Mouse (Mus musculus): ENCODE measurements around the gene Axl. TPM values are rescaled to one million over a fixed set of nuclear protein-coding genes. Genes with fewer than 3 reads are reported as not detected.
A peak's percentile ranks its signal among the peaks of the same experiment; 100 is the strongest.
"Not testable (repeated sequence)": the region's sequence is repeated elsewhere in the genome, so short reads cannot be mapped to it uniquely, and the experiment has no call there.

Axl gene
- polyA plus RNA-seq, 1 experiment, result 18.0 TPM

DNA sequence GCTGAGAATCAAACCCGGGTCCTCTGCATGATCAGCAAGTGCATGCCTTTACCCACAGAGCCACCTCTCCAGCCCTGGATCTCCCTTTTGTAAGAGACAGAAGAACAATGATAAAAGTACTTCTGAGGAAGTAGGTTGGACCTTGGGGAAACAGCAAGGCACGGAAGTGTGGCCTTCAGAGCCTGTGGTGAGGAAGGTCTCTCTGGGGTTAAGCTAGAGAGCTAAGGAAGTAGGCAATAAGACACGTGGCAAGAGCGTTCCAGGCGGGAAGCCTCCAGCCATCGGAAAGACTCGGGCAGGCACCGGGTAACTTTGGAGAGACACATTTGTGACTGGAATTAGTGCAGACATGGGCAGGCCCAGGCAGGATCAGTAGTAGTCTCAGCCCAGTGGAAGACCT is 6.3 kb upstream of the Axl start:
- H3K27me3 ChIP-seq (replicated peaks), result peaks cover 14% of the 10 kb centered on the region
- no peak for TF ChIP-seq FLI1 (IDR thresholded peaks at IDR 0.05; ENCODE audit: low read length)
- no peak for TF ChIP-seq GATA1 (IDR thresholded peaks at IDR 0.05; ENCODE audit: borderline replicate concordance, low read length)
- H3K36me3 ChIP-seq (replicated peaks; ENCODE audit: low read length), result no peaks in the 10 kb centered on the region
- H3K4me1 ChIP-seq, result peaks cover 15% of the 10 kb centered on the region; the same call in 1 of the 2 replicates
- no peak overlapping the region for H3K4me3 ChIP-seq (replicated peaks)
- peaks cover 4% of the 10 kb centered on the region; the same call in 1 of the 2 replicates for H3K9me3 ChIP-seq

DNA sequence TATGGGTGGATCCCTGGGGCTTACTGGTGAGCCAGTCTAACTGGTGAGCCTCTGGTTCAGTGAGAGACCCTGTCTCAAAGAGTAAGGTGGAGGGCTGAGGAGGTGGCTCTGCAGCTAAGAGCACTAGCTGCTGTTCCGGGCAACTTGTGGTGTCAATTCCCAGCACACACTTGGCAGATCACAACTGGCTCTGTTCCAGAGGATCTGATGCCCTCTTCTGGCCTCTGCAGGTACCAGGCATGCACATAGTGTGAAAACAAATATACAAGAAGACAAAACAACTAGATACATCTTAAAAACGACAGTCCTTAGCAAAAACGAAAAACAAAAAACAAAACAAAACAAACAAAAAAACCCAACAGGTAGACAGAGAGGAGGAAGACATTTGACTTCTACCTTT is 5.2 kb upstream of the Axl start:
- no peak overlapping the region for H3K4me3 ChIP-seq (replicated peaks)
- peaks cover 4% of the 10 kb centered on the region; the same call in 1 of the 2 replicates for H3K9me3 ChIP-seq
- no peaks in the 10 kb centered on the region for H3K36me3 ChIP-seq (replicated peaks; ENCODE audit: low read length)
- TF ChIP-seq FLI1 (IDR thresholded peaks at IDR 0.05; ENCODE audit: low read length) (no peak), GATA1 (IDR thresholded peaks at IDR 0.05; ENCODE audit: borderline replicate concordance, low read length) (no peak)
- peaks cover 21% of the 10 kb centered on the region for H3K4me1 ChIP-seq
- peaks cover 25% of the 10 kb centered on the region for H3K27me3 ChIP-seq (replicated peaks)

DNA sequence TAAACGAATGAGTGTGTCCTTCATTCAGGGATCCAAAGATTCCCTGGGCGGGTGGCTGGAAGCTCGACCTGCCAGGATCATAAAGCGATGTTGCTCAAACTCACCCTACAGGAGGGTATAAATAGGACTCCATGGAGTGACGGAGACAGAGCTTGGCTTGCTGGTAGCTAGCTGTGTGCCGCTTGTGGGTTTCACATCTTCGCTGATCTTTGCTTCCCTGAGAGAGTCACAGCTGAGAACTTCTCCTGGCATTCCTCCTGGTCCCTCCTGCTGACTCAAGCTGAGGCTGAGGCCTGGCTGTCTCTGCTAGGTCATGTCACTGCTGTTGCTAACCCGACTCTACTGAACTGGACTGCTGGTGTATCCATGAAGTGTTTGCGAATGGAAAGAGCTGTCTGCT is 4.5 kb upstream of the Axl start:
- peaks cover 28% of the 10 kb centered on the region for H3K4me1 ChIP-seq
- H3K27me3 ChIP-seq (replicated peaks), result peaks cover 31% of the 10 kb centered on the region
- not testable (repeated sequence) for H3K9me3 ChIP-seq; H3K4me3 ChIP-seq (replicated peaks); H3K36me3 ChIP-seq (replicated peaks; ENCODE audit: low read length)

DNA sequence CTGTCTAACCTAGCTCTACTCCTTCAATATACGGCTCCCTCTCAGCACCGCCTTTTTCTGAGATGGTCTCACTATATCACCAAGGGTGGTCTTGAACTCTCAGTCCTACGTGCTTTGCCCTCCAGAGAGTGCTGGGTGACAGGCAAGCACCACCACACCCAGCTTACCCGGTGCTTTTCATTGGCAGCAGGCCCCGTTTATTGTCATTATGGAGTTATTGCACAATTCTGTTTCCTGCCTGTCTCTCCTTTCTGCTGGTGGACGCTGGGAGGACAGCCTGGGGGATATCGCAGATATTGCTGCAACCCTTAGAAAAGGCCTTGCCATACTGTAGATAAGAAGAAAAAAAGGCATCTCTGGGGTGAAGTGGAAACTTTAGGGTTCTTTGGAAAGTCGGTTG is 2.1 kb upstream of the Axl start:
- Histone ChIP-seq H3K4me1 (peaks cover 45% of the 10 kb centered on the region), H3K4me3 (replicated peaks) (no peak overlapping the region), H3K36me3 (replicated peaks; ENCODE audit: low read length) (no peaks in the 10 kb centered on the region), H3K27me3 (replicated peaks) (peaks cover 52% of the 10 kb centered on the region), H3K9me3 (no peaks in the 10 kb centered on the region)
- TF ChIP-seq GATA1 (IDR thresholded peaks at IDR 0.05; ENCODE audit: borderline replicate concordance, low read length) (no peak), FLI1 (IDR thresholded peaks at IDR 0.05; ENCODE audit: low read length) (no peak)

DNA sequence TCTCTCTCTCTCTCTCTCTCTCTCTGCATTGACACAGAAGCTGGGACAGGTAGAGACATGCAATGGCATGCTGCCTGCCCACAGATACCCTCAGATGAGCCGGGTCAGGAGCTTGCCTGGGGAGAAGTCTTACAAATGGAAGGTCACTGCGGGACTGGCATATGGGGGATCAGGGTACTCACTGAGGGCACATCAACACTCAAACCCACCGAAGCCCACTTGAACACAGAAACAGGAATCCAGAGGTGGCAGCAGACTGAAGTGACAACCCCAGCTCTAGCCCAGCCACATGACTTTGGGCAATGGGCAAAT is 580 bp upstream of the Axl start:
- H3K4me1 ChIP-seq, result peaks cover 55% of the 10 kb centered on the region
- peaks cover 57% of the 10 kb centered on the region for H3K27me3 ChIP-seq (replicated peaks)
- TF ChIP-seq FLI1 (IDR thresholded peaks at IDR 0.05; ENCODE audit: low read length) (no peak), GATA1 (IDR thresholded peaks at IDR 0.05; ENCODE audit: borderline replicate concordance, low read length) (no peak)
- H3K36me3 ChIP-seq (replicated peaks; ENCODE audit: low read length), result no peaks in the 10 kb centered on the region
- H3K9me3 ChIP-seq, result no peaks in the 10 kb centered on the region
- no peak overlapping the region for H3K4me3 ChIP-seq (replicated peaks)

DNA sequence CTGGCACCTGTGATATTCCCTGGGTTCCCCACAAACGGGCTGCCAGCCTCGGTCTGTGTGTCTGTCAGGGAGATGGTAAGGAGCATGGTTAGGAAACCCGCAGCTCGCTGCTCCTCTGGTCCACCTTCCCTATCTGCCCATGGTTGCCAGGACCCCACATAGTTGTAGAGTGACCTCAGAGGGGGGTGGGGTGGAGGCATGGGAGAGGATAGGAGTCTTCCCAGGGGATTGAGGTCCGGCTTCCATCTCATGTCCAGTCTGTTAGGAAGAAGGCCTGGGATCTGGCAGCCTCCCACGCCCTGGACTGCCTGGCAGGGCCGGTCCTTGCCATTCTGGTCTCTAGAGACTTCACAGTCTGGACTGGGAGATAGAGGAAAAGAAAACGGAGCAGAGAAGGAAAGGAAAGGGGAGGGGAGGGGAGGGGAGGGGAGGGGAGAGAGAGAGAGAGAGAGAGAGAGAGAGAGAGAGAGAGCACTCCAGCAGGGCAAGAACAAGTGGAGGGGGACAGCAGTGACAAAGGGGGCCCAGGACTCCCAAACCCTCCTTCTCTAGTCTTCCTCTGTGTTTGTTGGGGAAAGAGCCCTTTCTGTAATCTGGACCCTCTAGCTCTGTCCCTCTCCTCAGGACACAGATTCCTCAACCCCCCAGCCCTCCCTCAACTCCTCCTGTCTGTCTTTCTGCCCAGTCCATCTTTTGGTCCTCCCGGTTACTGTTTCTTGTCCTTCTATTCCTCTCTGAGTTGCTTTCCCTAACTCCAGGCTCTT is 867 bp downstream of the Axl start:
- Histone ChIP-seq H3K27me3 (replicated peaks) (peaks cover 57% of the 10 kb centered on the region), H3K4me3 (replicated peaks) (peak overlapping the region; percentile 67), H3K36me3 (replicated peaks; ENCODE audit: low read length) (no peaks in the 10 kb centered on the region), H3K9me3 (no peaks in the 10 kb centered on the region), H3K4me1 (peaks cover 63% of the 10 kb centered on the region)
- TF ChIP-seq FLI1 (IDR thresholded peaks at IDR 0.05; ENCODE audit: low read length) (no peak), GATA1 (IDR thresholded peaks at IDR 0.05; ENCODE audit: borderline replicate concordance, low read length) (no peak)

DNA sequence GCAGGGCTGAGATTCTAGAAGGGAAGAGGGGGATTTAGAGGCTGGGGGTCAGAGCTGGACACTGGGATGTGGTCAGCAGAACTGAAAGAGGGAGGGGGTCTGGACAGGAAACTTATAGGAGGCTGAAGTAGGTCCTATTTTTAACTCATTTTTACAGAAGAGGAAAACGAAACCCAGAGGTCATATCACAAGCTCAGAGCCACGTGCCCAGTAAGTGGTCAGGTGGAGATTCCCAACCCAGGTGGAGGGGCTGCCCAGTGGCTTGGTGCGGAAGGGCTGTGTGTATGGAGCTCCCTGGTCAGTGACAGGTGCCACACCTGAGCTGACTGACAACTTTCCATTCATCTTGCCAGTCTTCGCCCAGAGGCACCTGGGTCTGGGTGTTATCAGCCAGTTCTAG is 1.5 kb downstream of the Axl start:
- no peak for TF ChIP-seq GATA1 (IDR thresholded peaks at IDR 0.05; ENCODE audit: borderline replicate concordance, low read length)
- TF ChIP-seq FLI1 (IDR thresholded peaks at IDR 0.05; ENCODE audit: low read length), result no peak
- no peaks in the 10 kb centered on the region for H3K36me3 ChIP-seq (replicated peaks; ENCODE audit: low read length)
- peaks cover 55% of the 10 kb centered on the region for H3K27me3 ChIP-seq (replicated peaks)
- H3K4me1 ChIP-seq, result peaks cover 70% of the 10 kb centered on the region
- peak overlapping the region; percentile 46 for H3K4me3 ChIP-seq (replicated peaks)
- no peaks in the 10 kb centered on the region for H3K9me3 ChIP-seq

DNA sequence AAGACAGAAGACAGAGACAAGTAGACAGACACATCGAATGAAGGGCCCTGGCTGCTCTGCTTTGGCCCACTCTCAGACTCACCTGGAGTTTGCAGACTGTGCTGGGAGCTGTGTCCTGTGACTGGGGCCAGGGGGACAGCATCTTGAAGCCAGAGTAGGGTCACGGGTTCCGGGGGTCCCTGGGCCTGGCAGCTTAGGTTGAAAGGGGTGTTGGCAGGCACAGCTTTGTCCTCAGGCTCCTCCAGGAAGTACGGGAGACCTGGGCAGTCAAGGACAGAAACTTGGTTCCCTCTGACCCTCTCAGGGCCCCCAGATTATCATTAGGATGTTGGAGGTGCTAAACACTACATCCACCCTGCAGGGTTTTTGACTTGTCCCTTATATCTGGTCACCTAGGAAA is 2.8 kb downstream of the Axl start:
- no peaks in the 10 kb centered on the region for H3K36me3 ChIP-seq (replicated peaks; ENCODE audit: low read length)
- H3K4me3 ChIP-seq (replicated peaks), result no peak overlapping the region
- no peaks in the 10 kb centered on the region for H3K9me3 ChIP-seq
- peaks cover 82% of the 10 kb centered on the region for H3K4me1 ChIP-seq
- H3K27me3 ChIP-seq (replicated peaks), result peaks cover 53% of the 10 kb centered on the region
- TF ChIP-seq GATA1 (IDR thresholded peaks at IDR 0.05; ENCODE audit: borderline replicate concordance, low read length), result no peak
- TF ChIP-seq FLI1 (IDR thresholded peaks at IDR 0.05; ENCODE audit: low read length), result no peak

DNA sequence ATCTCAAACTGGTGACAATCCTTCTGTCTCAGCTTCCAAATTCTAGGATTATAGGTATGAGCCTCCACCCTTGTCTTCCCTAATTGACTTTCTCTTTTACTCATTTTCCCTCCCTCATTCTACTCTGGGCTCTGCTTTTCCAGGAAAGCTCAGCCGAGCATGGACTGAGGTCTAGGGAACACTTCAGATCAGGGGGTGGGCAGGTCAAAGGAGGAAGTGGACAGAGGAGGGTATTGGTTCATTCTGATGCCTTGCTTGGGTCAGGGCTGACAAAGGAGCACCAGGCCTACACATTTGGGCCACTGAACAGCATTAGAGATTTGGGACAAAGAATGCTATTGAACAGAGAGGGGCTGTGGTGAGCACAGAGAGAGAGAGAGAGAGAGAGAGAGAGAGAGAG is 3.7 kb downstream of the Axl start:
- Histone ChIP-seq H3K4me1 (peaks cover 80% of the 10 kb centered on the region), H3K27me3 (replicated peaks) (peaks cover 44% of the 10 kb centered on the region), H3K4me3 (replicated peaks) (no peak overlapping the region), H3K9me3 (no peaks in the 10 kb centered on the region), H3K36me3 (replicated peaks; ENCODE audit: low read length) (no peaks in the 10 kb centered on the region)
- no peak for TF ChIP-seq FLI1 (IDR thresholded peaks at IDR 0.05; ENCODE audit: low read length)

DNA sequence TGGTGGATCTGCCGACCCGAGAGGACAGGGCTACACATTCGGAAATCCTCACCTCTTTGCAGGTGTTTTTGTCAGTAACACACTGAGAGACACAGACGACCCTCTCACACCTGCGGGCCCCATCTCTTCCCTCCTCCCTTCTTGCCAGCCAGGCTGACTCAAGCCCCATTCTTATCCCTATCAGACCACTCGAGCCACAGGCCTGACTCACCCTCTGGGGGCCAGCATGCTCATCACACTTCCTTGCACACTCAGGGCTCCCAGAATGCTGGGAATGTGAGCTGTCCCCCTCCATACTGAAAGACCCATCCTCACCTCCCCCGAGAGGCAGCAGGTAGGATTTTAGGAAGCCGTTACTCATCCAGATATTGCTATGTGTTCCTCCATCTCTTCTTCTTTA is 4.8 kb downstream of the Axl start:
- H3K4me1 ChIP-seq, result peaks cover 82% of the 10 kb centered on the region
- peaks cover 33% of the 10 kb centered on the region for H3K27me3 ChIP-seq (replicated peaks)
- no peaks in the 10 kb centered on the region for H3K36me3 ChIP-seq (replicated peaks; ENCODE audit: low read length)
- H3K9me3 ChIP-seq, result no peaks in the 10 kb centered on the region
- peak overlapping the region; percentile 48 for H3K4me3 ChIP-seq (replicated peaks)
- TF ChIP-seq FLI1 (IDR thresholded peaks at IDR 0.05; ENCODE audit: low read length) (no peak), GATA1 (IDR thresholded peaks at IDR 0.05; ENCODE audit: borderline replicate concordance, low read length) (no peak)

DNA sequence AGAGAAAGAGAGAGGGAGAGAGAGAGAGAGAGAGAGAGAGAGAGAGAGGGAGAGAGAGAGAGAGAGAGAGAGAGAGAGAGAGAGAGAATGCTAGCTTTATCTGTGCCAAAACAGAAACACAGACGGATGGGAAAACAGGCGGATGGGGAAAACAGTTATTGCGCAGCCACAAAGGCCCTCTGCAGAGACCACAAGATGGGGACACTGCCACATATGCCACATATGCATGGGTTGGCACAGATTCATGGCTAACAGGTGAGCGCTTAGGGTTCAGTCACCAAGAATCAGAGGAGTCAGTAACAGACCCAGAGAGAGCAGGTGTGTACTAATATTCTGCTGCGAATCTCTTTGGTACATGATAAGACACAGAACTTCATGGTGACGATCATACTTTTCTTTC is 5.8 kb downstream of the Axl start:
- no peak for TF ChIP-seq GATA1 (IDR thresholded peaks at IDR 0.05; ENCODE audit: borderline replicate concordance, low read length)
- H3K4me1 ChIP-seq, result peaks cover 79% of the 10 kb centered on the region

More for the DNA sequence above, 5.8 kb downstream of the Axl start:
- Histone ChIP-seq H3K4me3 (replicated peaks) (peak overlapping the region; percentile 21), H3K9me3 (no peaks in the 10 kb centered on the region), H3K27me3 (replicated peaks) (peaks cover 28% of the 10 kb centered on the region), H3K36me3 (replicated peaks; ENCODE audit: low read length) (no peaks in the 10 kb centered on the region)
